In the genomic region with DNA sequence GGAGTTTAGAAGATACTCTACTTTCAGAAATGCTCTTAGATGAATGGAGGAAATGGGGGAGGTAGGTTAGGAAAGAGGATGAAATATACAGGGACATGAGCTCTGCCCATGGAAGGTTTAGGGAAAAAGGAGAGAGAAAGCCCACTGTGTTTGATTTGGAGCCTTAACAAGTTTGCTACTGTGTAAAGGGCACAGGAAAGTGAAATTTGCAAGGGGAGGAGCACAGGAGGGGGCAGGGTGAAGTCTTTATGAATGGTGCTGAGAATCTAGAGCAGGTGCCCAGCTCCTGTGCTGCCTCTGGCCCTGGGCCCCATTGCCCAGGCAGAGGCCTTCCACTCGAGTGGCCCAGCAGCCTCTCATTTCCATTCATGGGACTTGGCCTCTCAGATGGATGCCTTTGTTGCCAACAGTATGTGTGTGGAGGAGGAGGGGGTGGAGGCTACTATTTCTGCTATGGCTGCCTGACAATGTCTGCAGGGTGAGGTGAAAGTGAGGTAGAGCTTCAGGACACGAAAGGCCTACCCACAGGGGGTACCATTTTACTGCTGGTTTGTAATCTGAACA, we compare ENCODE assay signal across 13 mouse cellular contexts. TPM values are rescaled to one million over a fixed set of nuclear protein-coding genes. Genes with fewer than 3 reads are reported as not detected.
DNase-seq lines count a peak whose midpoint lies in the region; ATAC-seq lines count a peak whose summit lies in the region.
"Had no signal": no experiment of that assay in that cellular context is flagged by ENCODE, and none has a peak within 500 bp of the region (broad histone marks: within the 10 kb centered on the region; RNA-seq: fewer than 3 reads in every experiment).

No protein-coding gene starts in this region.

- intact Hi-C loops in heart, postnatal 14 days (cut with DNase I), result no loop called here
- intact Hi-C loops in gastrocnemius, postnatal 14 days (cut with DNase I; ENCODE audit: low total_unique reads), result loop anchor here (10.0 kb wide), 1 partner anchor 191 kb away; no protein-coding TSS in a partner anchor

- no peaks in the 10 kb centered on the region for H3K9me3 ChIP-seq in midbrain, embryonic 11.5 days (ENCODE audit: control insufficient read depth, low read length)
- H3K9me3 ChIP-seq in midbrain, embryonic 15.5 days, result no peaks in the 10 kb centered on the region
- no peaks in the 10 kb centered on the region for H3K9me3 ChIP-seq in heart, embryonic 15.5 days (replicated peaks)
- H3K9me3 ChIP-seq: embryonic facial prominence, embryonic 12.5 days; stomach, embryonic 15.5 days had no signal

- no peaks in the 10 kb centered on the region for H3K27me3 ChIP-seq in midbrain, embryonic 11.5 days (ENCODE audit: control insufficient read depth, insufficient read depth, low read length)
- no peaks in the 10 kb centered on the region for H3K27me3 ChIP-seq in midbrain, embryonic 15.5 days (replicated peaks)
- H3K27me3 ChIP-seq in heart, embryonic 15.5 days, result no peaks in the 10 kb centered on the region
- H3K27me3 ChIP-seq: embryonic facial prominence, embryonic 12.5 days; Patski; stomach, embryonic 15.5 days had no signal

- H3K4me1 ChIP-seq in midbrain, embryonic 11.5 days (ENCODE audit: control insufficient read depth, insufficient read depth, low read length), result peaks cover 3% of the 10 kb centered on the region
- H3K4me1 ChIP-seq in midbrain, embryonic 15.5 days, result no peaks in the 10 kb centered on the region
- peaks cover 31% of the 10 kb centered on the region for H3K4me1 ChIP-seq in heart, embryonic 15.5 days (replicated peaks)

- 0 out of 2 replicates have a peak, but pooled peaks have one; percentile 41 for ATAC-seq in midbrain, embryonic 11.5 days (ENCODE audit: low FRiP score)
- ATAC-seq in midbrain, embryonic 15.5 days (replicated peaks), result no peak; the same call in 1 of the 2 replicates
- ATAC-seq in heart, embryonic 15.5 days (replicated peaks; ENCODE audit: insufficient number of reproducible peaks, insufficient read depth, low FRiP score, low read depth), result no peak
- ATAC-seq in neutrophil, adult 5-6 weeks (ENCODE audit: extremely low read depth, insufficient number of reproducible peaks, low FRiP score, poor library complexity, severe bottlenecking), result 0 out of 2 replicates have a peak, but pooled peaks have one; percentile 9
- ATAC-seq: Patski had no signal

- H3K4me3 ChIP-seq in midbrain, embryonic 11.5 days (ENCODE audit: low read depth, low read length), result no peak overlapping the region
- H3K4me3 ChIP-seq in midbrain, embryonic 15.5 days, result no peak overlapping the region
- H3K4me3 ChIP-seq in heart, embryonic 15.5 days, result no peak overlapping the region
- H3K4me3 ChIP-seq: embryonic facial prominence, embryonic 12.5 days; stomach, embryonic 15.5 days had no signal

- WGBS in midbrain, embryonic 11.5 days, result 26% methylated on average over 2 of the region's 2 CpGs
- WGBS in midbrain, embryonic 15.5 days, result 26% methylated on average over 2 of the region's 2 CpGs
- 33% methylated on average over 2 of the region's 2 CpGs for WGBS in heart, embryonic 15.5 days

- no peak overlapping the region for H3K27ac ChIP-seq in midbrain, embryonic 11.5 days (ENCODE audit: low read depth, low read length)
- no peak overlapping the region for H3K27ac ChIP-seq in midbrain, embryonic 15.5 days
- H3K27ac ChIP-seq in heart, embryonic 15.5 days, result peak overlapping the region; percentile 73
- H3K27ac ChIP-seq: embryonic facial prominence, embryonic 12.5 days; stomach, embryonic 15.5 days had no signal

- H3K36me3 ChIP-seq in midbrain, embryonic 11.5 days (ENCODE audit: control insufficient read depth, insufficient read depth, low read length), result no peaks in the 10 kb centered on the region
- no peaks in the 10 kb centered on the region for H3K36me3 ChIP-seq in midbrain, embryonic 15.5 days (replicated peaks)
- H3K36me3 ChIP-seq in heart, embryonic 15.5 days, result no peaks in the 10 kb centered on the region
- H3K36me3 ChIP-seq: embryonic facial prominence, embryonic 12.5 days; stomach, embryonic 15.5 days had no signal

- DNase-seq in heart, adult 11 months, result peak; percentile 97
- DNase-seq in heart, postnatal 14 days, result no peak
- peak; percentile 60 for DNase-seq in midbrain, embryonic 11.5 days (ENCODE audit: low spot score, missing footprints)
- no peak for DNase-seq in spleen, postnatal 4 days (ENCODE audit: low spot score in 2 of 2)
- no peak for DNase-seq in gastrocnemius, postnatal 14 days
- DNase-seq: B cell, adult 2 months; lung, postnatal 36 days had no signal

- no peak overlapping the region for H3K9ac ChIP-seq in midbrain, embryonic 11.5 days (ENCODE audit: low read length)
- no peak overlapping the region for H3K9ac ChIP-seq in midbrain, embryonic 15.5 days
- no peak overlapping the region for H3K9ac ChIP-seq in heart, embryonic 15.5 days
- H3K9ac ChIP-seq: embryonic facial prominence, embryonic 12.5 days; stomach, embryonic 15.5 days had no signal

- H3K4me2 ChIP-seq in midbrain, embryonic 11.5 days, result no peak overlapping the region
- no peak overlapping the region for H3K4me2 ChIP-seq in midbrain, embryonic 15.5 days
- no peak overlapping the region for H3K4me2 ChIP-seq in heart, embryonic 15.5 days
- H3K4me2 ChIP-seq: embryonic facial prominence, embryonic 12.5 days; stomach, embryonic 15.5 days had no signal

RNA-seq across cellular contexts. Expression of a gene that starts 4.7 kb away (rescaled TPM):
- 10 to 100 TPM; 26.6 to 29.7 TPM for total RNA-seq in heart, postnatal 14 days (2021)
- polyA plus RNA-seq in midbrain, embryonic 11.5 days (2014; fragmentation: Nextera tagmentation; extraction: Ambion mirVana), result 10.6 and 10.7 TPM in 2 replicates
- 22.4 and 23.8 TPM in 2 replicates for polyA plus RNA-seq in midbrain, embryonic 15.5 days (2015; fragmentation: Nextera tagmentation; extraction: Ambion mirVana)
- 4.6 and 6.2 TPM in 2 replicates for polyA plus RNA-seq in heart, embryonic 15.5 days (2015; fragmentation: Nextera tagmentation; extraction: Ambion mirVana)
- not detected in 2 replicates for total RNA-seq in neutrophil, adult 5-6 weeks (2017)
- total RNA-seq in gastrocnemius, postnatal 14 days (2021), result 10 to 100 TPM; 10.8 to 12.4 TPM

Comparison
In these comparisons a context has a peak if more than half of its experiments do, and no peak if none do; other contexts are left out.
1. DNase-seq: peak in heart, adult 11 months (single experiment) and midbrain, embryonic 11.5 days (single experiment); none in heart, postnatal 14 days (0 of 2), spleen, postnatal 4 days (0 of 2) and gastrocnemius, postnatal 14 days (single experiment).
2. ATAC-seq: peak in midbrain, embryonic 11.5 days (single experiment) and neutrophil, adult 5-6 weeks (single experiment); none in midbrain, embryonic 15.5 days (single experiment) and heart, embryonic 15.5 days (single experiment).
3. RNA of a gene that starts 4.7 kb away (total RNA-seq): 26.6 to 29.7 TPM in heart, postnatal 14 days and 10.8 to 12.4 TPM in gastrocnemius, postnatal 14 days; not detected in neutrophil, adult 5-6 weeks; every median in the first group is over 10 times any median in the second.